ENCODE assay signal across 8 mouse cellular contexts in the genomic region with DNA sequence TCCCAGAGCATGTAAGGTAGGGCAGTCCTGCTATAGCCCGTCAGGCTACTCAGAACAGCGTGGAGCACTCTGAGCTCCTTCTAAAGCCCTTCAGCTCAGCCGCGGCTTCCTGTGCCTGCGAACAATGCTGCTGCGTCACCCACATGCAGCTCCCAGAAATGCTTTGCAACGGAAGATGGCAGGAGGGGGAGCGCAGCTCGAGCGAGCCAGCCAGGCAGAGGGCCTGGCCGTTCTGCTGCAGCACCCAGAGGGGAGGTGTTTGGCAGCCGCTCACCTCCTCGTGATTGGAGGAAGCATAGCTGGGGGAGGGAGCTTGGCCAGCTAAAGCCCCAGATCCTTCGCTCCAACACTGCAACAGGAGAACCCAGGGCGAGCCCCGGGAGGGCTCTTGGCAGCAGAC. TPM values are rescaled to one million over a fixed set of nuclear protein-coding genes. Genes with fewer than 3 reads are reported as not detected.
DNase-seq lines count a peak whose midpoint lies in the region; ATAC-seq and TF ChIP-seq lines count a peak whose summit lies in the region.

No protein-coding gene starts in this region.

- peak overlapping the region; percentile 71 for H3K4me3 ChIP-seq in G1E (ENCODE audit: low read depth, low read length)
- H3K4me3 ChIP-seq in forebrain, embryonic 16.5 days (replicated peaks; ENCODE audit: low read length): peak overlapping the region; percentile 59
- peak overlapping the region; percentile 83 for H3K4me3 ChIP-seq in layer of hippocampus, adult 2 months
- H3K4me3 ChIP-seq in lung, embryonic 14.5 days (ENCODE audit: low read depth, low read length): peak overlapping the region; percentile 60
- H3K4me3 ChIP-seq in olfactory bulb, adult 2 months (ENCODE audit: insufficient read depth, low read depth, low read length): peak overlapping the region; percentile 51
- H3K4me3 ChIP-seq in thymus, adult 2 months (ENCODE audit: control insufficient read depth, insufficient read depth, low read length): peak overlapping the region; percentile 45

- ATAC-seq in G1E (ENCODE audit: extremely low read depth, insufficient number of reproducible peaks, low FRiP score, poor library complexity, severe bottlenecking): peak; percentile 97
- ATAC-seq in forebrain, embryonic 16.5 days: peak; percentile 99
- ATAC-seq in lung, embryonic 14.5 days (ENCODE audit: insufficient read depth): peak; percentile 99

- no peaks in the 10 kb centered on the region for H3K9me3 ChIP-seq in G1E (replicated peaks)
- no peaks in the 10 kb centered on the region for H3K9me3 ChIP-seq in forebrain, embryonic 16.5 days (ENCODE audit: control insufficient read depth, low read length)
- no peaks in the 10 kb centered on the region for H3K9me3 ChIP-seq in lung, embryonic 14.5 days (ENCODE audit: low read depth, low read length)

- intact Hi-C loops in heart, postnatal 36 days (cut with DNase I): loop anchor here (2.0 kb wide), 1 partner anchor 63 kb away; no protein-coding TSS in a partner anchor

- peak; percentile 48 for TF ChIP-seq POLR2A in olfactory bulb, adult 2 months (IDR thresholded peaks at IDR 0.05; ENCODE audit: insufficient read depth, low read depth, low read length)
- TF ChIP-seq POLR2A in thymus, adult 2 months (IDR thresholded peaks at IDR 0.05; ENCODE audit: control insufficient read depth, extremely low read depth, insufficient read depth, low read length, poor library complexity): peak; percentile 80

- H3K4me1 ChIP-seq in G1E (ENCODE audit: insufficient read depth, low read depth, low read length): peaks cover 51% of the 10 kb centered on the region
- peaks cover 25% of the 10 kb centered on the region for H3K4me1 ChIP-seq in forebrain, embryonic 16.5 days (replicated peaks; ENCODE audit: control insufficient read depth, insufficient read depth, low read length)
- H3K4me1 ChIP-seq in lung, embryonic 14.5 days (ENCODE audit: insufficient read depth): 0 out of 2 replicates have a peak, but pooled peaks cover 3% of the 10 kb centered on the region
- peaks cover 5% of the 10 kb centered on the region; the same call in 1 of the 2 replicates for H3K4me1 ChIP-seq in olfactory bulb, adult 2 months (ENCODE audit: control insufficient read depth, insufficient read depth, low read length)
- peaks cover 14% of the 10 kb centered on the region for H3K4me1 ChIP-seq in thymus, adult 2 months (replicated peaks; ENCODE audit: control insufficient read depth, insufficient read depth, low read length)

- peak overlapping the region; percentile 88 for H3K4me2 ChIP-seq in forebrain, embryonic 16.5 days (ENCODE audit: low read length)
- peak overlapping the region; percentile 86 for H3K4me2 ChIP-seq in lung, embryonic 14.5 days

- DNase-seq in G1E (ENCODE audit: low spot score): peak; percentile 83
- peak; percentile 92 to 98 for DNase-seq in cerebellum, adult 18-20 months
- peak; percentile 95 for DNase-seq in heart, postnatal 36 days
- peak; percentile 90 to 96 for DNase-seq in layer of hippocampus, adult 2 months (ENCODE audit: low spot score in 2 of 2)
- peak; percentile 98 for DNase-seq in lung, embryonic 14.5 days
- peak; percentile 89 for DNase-seq in thymus, adult 2 months

- peak overlapping the region; percentile 90 for H3K27ac ChIP-seq in forebrain, embryonic 16.5 days (ENCODE audit: low read length)
- H3K27ac ChIP-seq in layer of hippocampus, adult 2 months: peak overlapping the region; percentile 93
- H3K27ac ChIP-seq in lung, embryonic 14.5 days (ENCODE audit: low read depth): peak overlapping the region; percentile 93
- peak overlapping the region; percentile 45 for H3K27ac ChIP-seq in olfactory bulb, adult 2 months (ENCODE audit: insufficient read depth, low read depth, low read length)
- peak overlapping the region; percentile 68 for H3K27ac ChIP-seq in thymus, adult 2 months (ENCODE audit: control insufficient read depth, insufficient read depth, low read length)

- H3K9ac ChIP-seq in forebrain, embryonic 16.5 days (replicated peaks; ENCODE audit: low read depth, low read length): peak overlapping the region; percentile 72
- peak overlapping the region; percentile 68 for H3K9ac ChIP-seq in lung, embryonic 14.5 days

- peaks cover 54% of the 10 kb centered on the region for H3K36me3 ChIP-seq in G1E (replicated peaks)
- H3K36me3 ChIP-seq in forebrain, embryonic 16.5 days (ENCODE audit: control insufficient read depth, insufficient read depth): peaks cover 11% of the 10 kb centered on the region
- peaks cover 43% of the 10 kb centered on the region for H3K36me3 ChIP-seq in lung, embryonic 14.5 days (ENCODE audit: insufficient read depth)
- H3K36me3 ChIP-seq in thymus, adult 2 months (ENCODE audit: control insufficient read depth, insufficient read depth, low read length): peaks cover 20% of the 10 kb centered on the region

- WGBS in forebrain, embryonic 16.5 days: under 1% methylated on average over 16 of the region's 16 CpGs
- WGBS in lung, embryonic 14.5 days: under 1% methylated on average over 16 of the region's 16 CpGs
- WGBS in olfactory bulb, adult 2 months: under 1% methylated on average over 16 of the region's 16 CpGs
- WGBS in thymus, adult 2 months: under 1% methylated on average over 16 of the region's 16 CpGs

- no peak for TF ChIP-seq CTCF in G1E (IDR thresholded peaks at IDR 0.05; ENCODE audit: low read depth, low read length)
- TF ChIP-seq CTCF in layer of hippocampus, adult 2 months (conservative IDR thresholded peaks at IDR 0.05): peak; percentile 56
- TF ChIP-seq CTCF in lung, embryonic 14.5 days (IDR thresholded peaks at IDR 0.05; ENCODE audit: low read depth): peak; percentile 25; the same call in 1 of the 2 replicates
- no peak for TF ChIP-seq CTCF in olfactory bulb, adult 2 months (IDR thresholded peaks at IDR 0.05; ENCODE audit: insufficient read depth, low read depth, low read length)
- TF ChIP-seq CTCF in thymus, adult 2 months (IDR thresholded peaks at IDR 0.05; ENCODE audit: borderline replicate concordance, control insufficient read depth, extremely low read depth, insufficient read depth, low read length, poor library complexity): peak; percentile 48; the same call in 1 of the 2 replicates

- H3K27me3 ChIP-seq in G1E (ENCODE audit: insufficient read depth, low read length): no peaks in the 10 kb centered on the region
- no peaks in the 10 kb centered on the region for H3K27me3 ChIP-seq in forebrain, embryonic 16.5 days (replicated peaks; ENCODE audit: control insufficient read depth, insufficient read depth, low read length)
- H3K27me3 ChIP-seq in lung, embryonic 14.5 days (ENCODE audit: insufficient read depth, low read length): no peaks in the 10 kb centered on the region
- no peaks in the 10 kb centered on the region for H3K27me3 ChIP-seq in thymus, adult 2 months (ENCODE audit: control insufficient read depth, insufficient read depth, low read length)

RNA-seq across cellular contexts. Expression of gene Grk2, which starts 27.8 kb away (rescaled TPM):
- total RNA-seq in G1E (2014; fragmentation: Nextera tagmentation) (141 and 149 TPM in 2 replicates), G1E (2017) (225 and 341 TPM in 2 replicates)
- polyA plus RNA-seq in G1E (2012): 335 and 342 TPM in 2 replicates
- polyA plus RNA-seq in forebrain, embryonic 16.5 days (2015; fragmentation: Nextera tagmentation; extraction: Ambion mirVana): 20.6 and 28.1 TPM in 2 replicates
- 10 to 100 TPM; 47.5 to 50.4 TPM for total RNA-seq in heart, postnatal 36 days (2021)
- 100 to 1,000 TPM; 181 to 201 TPM for total RNA-seq in layer of hippocampus, adult 2 months (2021)
- polyA plus RNA-seq in lung, embryonic 14.5 days (2014; fragmentation: Nextera tagmentation; extraction: Ambion mirVana): 19.4 and 23.0 TPM in 2 replicates
- polyA plus RNA-seq in olfactory bulb, adult 2 months (2012; ENCODE audit: insufficient read depth, insufficient read length, low replicate concordance, missing spikeins): 210 TPM in 1 of 2 replicates, not detected in the other
- 515 and 528 TPM in 2 replicates for polyA plus RNA-seq in thymus, adult 2 months (2012; rRNA removed)

RNA-seq across cellular contexts. Expression of gene Ankrd13d, which starts 50.9 kb away (rescaled TPM):
- total RNA-seq in G1E (2014; fragmentation: Nextera tagmentation) (3.0 and 5.9 TPM in 2 replicates), G1E (2017) (2.3 and 3.4 TPM in 2 replicates)
- 0.95 and 1.1 TPM in 2 replicates for polyA plus RNA-seq in G1E (2012)
- 24.0 and 38.6 TPM in 2 replicates for polyA plus RNA-seq in forebrain, embryonic 16.5 days (2015; fragmentation: Nextera tagmentation; extraction: Ambion mirVana)
- total RNA-seq in heart, postnatal 36 days (2021): under 1 TPM; 0.51 to 0.80 TPM
- 10 to 100 TPM; 63.4 to 70.7 TPM for total RNA-seq in layer of hippocampus, adult 2 months (2021)
- polyA plus RNA-seq in lung, embryonic 14.5 days (2014; fragmentation: Nextera tagmentation; extraction: Ambion mirVana): 2.4 and 2.8 TPM in 2 replicates
- polyA plus RNA-seq in olfactory bulb, adult 2 months (2012; ENCODE audit: insufficient read depth, insufficient read length, low replicate concordance, missing spikeins): not detected in 2 replicates
- 56.0 and 61.4 TPM in 2 replicates for polyA plus RNA-seq in thymus, adult 2 months (2012; rRNA removed)

Comparison
In these comparisons a context has a peak if more than half of its experiments do, and no peak if none do; other contexts are left out.
1. Peak in every context shown above with its lines: DNase-seq, ATAC-seq, H3K4me3 ChIP-seq and H3K27ac ChIP-seq.
2. CTCF ChIP-seq: peak in layer of hippocampus, adult 2 months (single experiment), lung, embryonic 14.5 days (single experiment) and thymus, adult 2 months (single experiment); none in G1E (single experiment) and olfactory bulb, adult 2 months (single experiment).